Mouse (Mus musculus): ENCODE data around the gene Ngb.

- no peak for TF ChIP-seq E2F4 (IDR thresholded peaks at IDR 0.05; ENCODE audit: insufficient read depth)
- TF ChIP-seq SRF (IDR thresholded peaks at IDR 0.05; ENCODE audit: control insufficient read depth, insufficient read length, low read depth) = no peak
- no peak for TF ChIP-seq POLR2A (IDR thresholded peaks at IDR 0.05; ENCODE audit: insufficient read length, low read depth)
- no peak for TF ChIP-seq USF1 (IDR thresholded peaks at IDR 0.05; ENCODE audit: low read depth)
- no peak for TF ChIP-seq MAX (IDR thresholded peaks at IDR 0.05; ENCODE audit: low read depth)
- no peak for TF ChIP-seq POLR2AphosphoS2 (IDR thresholded peaks at IDR 0.05; ENCODE audit: insufficient read length, low read depth)
- no peak for TF ChIP-seq MYOD1 (IDR thresholded peaks at IDR 0.05; ENCODE audit: control insufficient read depth in 1 of 3, insufficient read length in 2 of 3, low read depth in 2 of 3)
Measured at GRCm38 (mm10) chr12:87104796-87105195, 2.5 kb upstream of the Ngb start.
